Mouse (Mus musculus) heart, embryonic 10.5 days (tissue): ENCODE results near the gene Saa4. TPM values are rescaled to one million over a fixed set of nuclear protein-coding genes. Genes with fewer than 3 reads are reported as not detected.
"Not testable (repeated sequence)": the region's sequence is repeated elsewhere in the genome, so short reads cannot be mapped to it uniquely, and the experiment has no call there.

ENCODE experiments used
- DNase-seq: peaks from one replicate; pipeline ENCODE4 v3.0.0-alpha.2; 2017; ENCODE audit warnings: low spot score
- H3K27ac ChIP-seq: fragments of 300-500 bp; sonication (generic); 2 replicates; pipeline ENCODE4 v1.5.1; 2016; ENCODE audit warnings: mild to moderate bottlenecking
- H3K27me3 ChIP-seq: fragments of 300-500 bp; sonication (generic); 2 replicates; pipeline ENCODE4 v1.6.1; 2016; ENCODE audit warnings: mild to moderate bottlenecking; ENCODE audit not compliant: poor library complexity, insufficient read depth, severe bottlenecking
- H3K36me3 ChIP-seq: fragments of 300-500 bp; sonication (generic); 2 replicates; pipeline ENCODE4 v1.6.1; 2016; ENCODE audit warnings: mild to moderate bottlenecking, moderate library complexity
- H3K4me1 ChIP-seq: fragments of 300-500 bp; sonication (generic); 2 replicates; pipeline ENCODE4 v1.6.1; 2016; ENCODE audit warnings: mild to moderate bottlenecking
- H3K4me3 ChIP-seq: fragments of 300-500 bp; sonication (generic); 2 replicates; pipeline ENCODE4 v1.5.1; 2016; ENCODE audit warnings: mild to moderate bottlenecking, moderate library complexity
- H3K9me3 ChIP-seq: fragments of 300-500 bp; sonication (generic); 2 replicates; pipeline ENCODE4 v1.6.1; 2016; ENCODE audit warnings: mild to moderate bottlenecking, moderate library complexity
- WGBS: fragments of 180-500 bp; shearing (Covaris S2); methylation state at CpG from one replicate; pipeline ENCODE4 v1.1.7; 2016; 5-methylcytosine and 5-hydroxymethylcytosine counted together
- polyA plus RNA-seq: library from polyadenylated mRNA; unstranded; fragments of >200 nt; fragmentation: Nextera tagmentation; extraction: Ambion mirVana; gene quantifications from 2 replicates; pipeline ENCODE4 v1.2.1, GENCODE M21; 2016

Saa4 gene
- polyA plus RNA-seq, 1 experiment from 2014 or later = 0.14 TPM

DNA sequence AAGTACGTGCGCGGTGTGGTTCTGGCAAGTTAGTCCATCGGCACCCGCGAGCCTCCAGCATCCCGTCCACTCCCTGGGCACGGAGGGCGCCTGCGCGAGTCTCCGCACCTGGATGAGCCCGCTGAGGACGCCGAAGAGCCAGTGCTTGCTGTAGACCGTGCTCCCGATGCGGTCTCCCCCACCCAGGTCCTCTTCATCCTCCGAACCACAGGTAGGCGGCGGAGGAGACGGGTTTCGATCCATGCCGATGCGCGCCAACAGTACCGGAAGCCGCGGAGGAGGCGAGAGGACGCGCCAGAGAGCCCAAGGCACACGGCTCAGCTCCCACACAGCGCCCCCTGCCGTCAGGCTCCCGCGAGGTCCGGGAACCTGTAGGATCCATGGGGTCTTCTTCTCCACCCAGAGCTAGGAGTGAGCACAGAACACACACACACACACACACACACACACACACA, 22.0 kb downstream of the Saa4 start, which contains the start of gene Saal1:
Gene Saal1 (minus strand): TSS at position 291 of the 455 bp plus-strand sequence.
- 0% methylated on average over 38 of the region's 38 CpGs for WGBS
- H3K27me3 ChIP-seq = peaks cover 3% of the 10 kb centered on the region; the same call in 1 of the 2 replicates
- H3K9me3 ChIP-seq = no peaks in the 10 kb centered on the region
- peak within 1 kb of the TSS; percentile 87 for H3K4me3 ChIP-seq
- peak; percentile 96 for DNase-seq
- H3K27ac ChIP-seq = peak within 1 kb of the TSS; percentile 98
- H3K36me3 ChIP-seq = peaks cover 30% of the 10 kb centered on the region
- peaks cover 9% of the 10 kb centered on the region; the same call in 1 of the 2 replicates for H3K4me1 ChIP-seq

DNA sequence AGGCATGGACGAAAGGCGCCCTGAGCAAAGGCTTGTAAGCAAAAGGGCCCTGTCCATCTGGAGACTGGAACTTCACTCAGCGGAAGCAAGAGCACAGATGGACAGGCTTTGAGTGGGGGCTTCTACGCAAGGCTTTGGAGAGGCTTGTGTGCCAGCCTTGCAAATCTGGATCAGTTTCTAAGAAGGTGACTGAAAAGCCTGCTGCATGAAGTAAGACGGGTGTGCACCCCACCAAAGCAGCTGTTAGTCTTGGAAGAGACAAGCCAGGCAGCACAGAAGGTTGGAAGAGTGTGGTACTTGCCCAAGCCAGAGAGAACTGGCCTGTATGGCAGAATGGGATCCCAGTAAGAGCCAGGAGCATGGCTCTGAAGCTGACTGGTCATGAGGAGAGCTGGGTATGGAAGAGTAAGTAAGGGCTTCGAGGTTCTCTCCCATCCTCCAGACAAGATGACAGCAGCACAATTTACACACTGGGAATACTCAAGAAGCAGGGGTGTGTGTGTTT, 31.8 kb downstream of the Saa4 start:
- 89% methylated on average over 6 of the region's 6 CpGs for WGBS
- Histone ChIP-seq H3K27ac (no peak overlapping the region), H3K9me3 (no peaks in the 10 kb centered on the region), H3K36me3 (peaks cover 97% of the 10 kb centered on the region), H3K4me3 (no peak overlapping the region), H3K27me3 (no peaks in the 10 kb centered on the region), H3K4me1 (peaks cover 3% of the 10 kb centered on the region; the same call in 1 of the 2 replicates)
- DNase-seq = no peak

DNA sequence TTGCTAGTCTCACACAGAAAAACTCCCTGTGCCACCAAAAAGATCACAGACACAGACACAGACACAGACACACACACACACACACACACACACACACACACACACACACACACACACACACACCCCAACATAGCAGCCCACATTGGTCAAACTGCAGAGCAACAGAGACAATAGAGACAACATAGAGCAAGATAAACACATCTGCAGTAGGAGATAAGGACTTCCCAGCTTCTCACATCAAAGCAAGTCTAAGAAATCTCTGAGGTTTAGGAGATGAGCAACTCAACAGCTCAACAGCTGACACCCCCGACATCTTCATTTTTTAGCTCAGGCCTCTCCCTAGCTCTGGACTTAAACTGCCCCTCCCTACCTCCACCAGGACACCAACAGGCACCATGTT, 35.6 kb downstream of the Saa4 start:
- no peaks in the 10 kb centered on the region for H3K9me3 ChIP-seq
- no peak overlapping the region for H3K4me3 ChIP-seq
- DNase-seq = no peak
- H3K27ac ChIP-seq = no peak overlapping the region
- WGBS = 59% methylated on average over 1 of the region's 1 CpGs
- H3K4me1 ChIP-seq = no peaks in the 10 kb centered on the region
- peaks cover 87% of the 10 kb centered on the region for H3K36me3 ChIP-seq
- no peaks in the 10 kb centered on the region for H3K27me3 ChIP-seq

DNA sequence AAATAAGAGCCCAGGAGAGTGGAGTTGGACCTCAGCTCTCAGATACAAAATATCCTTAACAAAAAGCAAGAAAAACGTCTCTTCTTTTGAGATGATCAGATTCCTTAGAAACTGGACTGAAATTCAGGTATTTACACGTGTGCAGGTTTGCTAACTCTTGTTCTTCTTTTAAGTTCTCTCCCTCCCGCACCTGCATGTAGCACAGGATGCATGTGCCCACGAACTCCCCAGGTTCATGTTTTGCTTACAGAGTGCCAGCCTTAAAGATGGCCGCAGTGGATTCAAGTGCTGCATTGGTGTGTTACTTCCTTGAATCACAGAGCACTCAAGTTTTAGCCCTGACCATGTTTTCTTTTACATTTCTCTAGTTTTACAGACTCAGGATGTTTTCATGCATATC, 45.6 kb downstream of the Saa4 start:
- Histone ChIP-seq H3K4me1 (no peaks in the 10 kb centered on the region), H3K9me3 (no peaks in the 10 kb centered on the region), H3K27ac (no peak overlapping the region), H3K36me3 (peaks cover 36% of the 10 kb centered on the region), H3K4me3 (no peak overlapping the region), H3K27me3 (no peaks in the 10 kb centered on the region)
- DNase-seq = no peak
- WGBS = 84% methylated on average over 5 of the region's 5 CpGs

DNA sequence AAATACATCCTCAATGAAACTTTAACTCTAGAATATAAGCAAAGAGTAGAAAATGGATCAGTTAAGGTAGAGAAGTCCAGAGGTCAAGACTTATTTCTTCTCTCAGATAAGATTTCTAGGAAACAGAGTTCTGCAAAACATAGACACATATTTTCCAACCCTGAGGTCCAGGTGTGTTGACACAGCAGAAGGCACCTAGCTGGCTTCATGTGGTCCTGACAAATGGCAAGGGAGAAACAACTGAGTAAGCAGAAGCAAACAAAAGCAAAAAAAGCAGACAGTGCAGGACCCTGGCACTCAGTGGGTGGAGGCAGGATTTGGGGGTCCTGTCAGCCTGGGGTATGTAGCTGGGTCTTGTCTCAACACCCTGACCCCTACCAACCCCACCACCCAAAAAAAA, 51.7 kb downstream of the Saa4 start:
- Histone ChIP-seq H3K27ac (no peak overlapping the region), H3K36me3 (no peaks in the 10 kb centered on the region), H3K4me3 (no peak overlapping the region), H3K4me1 (no peaks in the 10 kb centered on the region), H3K9me3 (no peaks in the 10 kb centered on the region), H3K27me3 (no peaks in the 10 kb centered on the region)
- no peak for DNase-seq

DNA sequence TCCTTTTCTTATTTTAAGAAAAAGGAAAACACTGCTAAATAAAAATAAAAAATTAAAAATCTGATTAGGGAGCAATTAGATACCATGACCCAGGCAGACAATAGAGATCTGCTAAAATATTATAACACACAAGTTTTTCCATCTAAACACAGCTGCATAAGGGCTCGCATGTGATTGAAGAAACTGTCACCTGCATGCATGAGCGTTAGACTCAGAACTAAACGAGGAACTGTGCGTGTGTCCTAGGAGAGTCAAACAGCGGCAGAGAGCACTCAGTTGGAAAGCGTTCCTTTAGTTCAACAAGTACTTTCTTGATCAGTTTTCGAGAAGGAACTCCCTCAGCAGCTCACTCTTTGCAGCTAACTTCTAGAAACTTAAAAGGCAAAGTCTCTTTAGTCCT, 53.4 kb downstream of the Saa4 start:
- DNase-seq, H3K4me1 ChIP-seq, H3K9me3 ChIP-seq, H3K4me3 ChIP-seq, H3K27ac ChIP-seq, H3K27me3 ChIP-seq, H3K36me3 ChIP-seq: not testable (repeated sequence)
- WGBS = 83% methylated on average over 7 of the region's 7 CpGs

DNA sequence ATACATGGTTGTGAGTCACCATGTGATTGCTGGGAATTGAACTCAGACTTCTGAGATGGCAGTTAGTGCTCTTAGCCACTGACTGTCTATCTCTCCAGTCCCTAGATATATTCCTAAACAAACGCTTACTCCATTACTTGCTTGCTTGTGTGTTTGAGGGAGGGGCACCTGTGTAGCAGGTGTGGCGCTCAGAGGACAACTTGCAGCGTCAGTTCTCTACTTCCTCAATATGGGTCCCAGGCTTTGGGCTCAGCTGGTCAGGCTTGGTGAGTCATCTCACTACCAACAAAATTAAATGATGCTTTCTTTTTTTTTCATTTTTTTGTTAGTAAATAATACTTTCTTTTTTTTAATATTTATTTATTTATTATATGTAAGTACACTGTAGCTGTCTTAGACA, 54.0 kb downstream of the Saa4 start:
- H3K27ac ChIP-seq = no peak overlapping the region
- no peak overlapping the region for H3K4me3 ChIP-seq
- 83% methylated on average over 3 of the region's 3 CpGs for WGBS
- H3K27me3 ChIP-seq = no peaks in the 10 kb centered on the region
- DNase-seq = no peak
- H3K36me3 ChIP-seq = no peaks in the 10 kb centered on the region
- no peaks in the 10 kb centered on the region for H3K9me3 ChIP-seq
- no peaks in the 10 kb centered on the region for H3K4me1 ChIP-seq

Other genes starting within 250 kb of the Saa4 start
- 12.0 and 12.5 TPM in 2 replicates for gene Sergef, start 92.8 kb downstream of the Saa4 start, polyA plus RNA-seq
- gene Tph1, start 60.1 kb downstream of the Saa4 start, polyA plus RNA-seq = 0.19 TPM in 1 of 2 replicates, not detected in the other
- 18.7 and 26.4 TPM in 2 replicates for gene Saal1, start 21.9 kb downstream of the Saa4 start, polyA plus RNA-seq
- 0.21 TPM in 1 of 2 replicates, not detected in the other for gene Saa3, start 16.9 kb downstream of the Saa4 start, polyA plus RNA-seq
- 2.7 TPM in 1 of 2 replicates, not detected in the other for gene Saa1, start 10.4 kb upstream of the Saa4 start, polyA plus RNA-seq
- gene Saa2, start 19.2 kb upstream of the Saa4 start, polyA plus RNA-seq = 0.32 and 2.5 TPM in 2 replicates
- 13.9 and 14.5 TPM in 2 replicates for gene Hps5, start 63.5 kb upstream of the Saa4 start, polyA plus RNA-seq
- 40.6 and 45.1 TPM in 2 replicates for gene Gtf2h1, start 63.5 kb upstream of the Saa4 start, polyA plus RNA-seq
- 4,161 and 4,393 TPM in 2 replicates for gene Ldha, start 108.9 kb upstream of the Saa4 start, polyA plus RNA-seq
- gene Ldhc, start 128.6 kb upstream of the Saa4 start, polyA plus RNA-seq = 0.13 TPM in 1 of 2 replicates, not detected in the other
- 198 and 215 TPM in 2 replicates for gene Tsg101, start 187.4 kb upstream of the Saa4 start, polyA plus RNA-seq
- 8.3 and 9.0 TPM in 2 replicates for gene Uevld, start 225.9 kb upstream of the Saa4 start, polyA plus RNA-seq